Mouse (Mus musculus): ENCODE measurements around the gene Ern1. TPM values are rescaled to one million over a fixed set of nuclear protein-coding genes. Genes with fewer than 3 reads are reported as not detected.
"Not testable (repeated sequence)": the region's sequence is repeated elsewhere in the genome, so short reads cannot be mapped to it uniquely, and the experiment has no call there.

Gene Ern1
- total RNA-seq, 2 experiments from 2014 or later = 7.6 to 9.5 TPM

GRCm38 (mm10) chr11:106506211-106506610 lies 18.6 kb upstream of the Ern1 start:
- intact Hi-C loops (cut with DNase I) = no loop called here
- DNase-seq (ENCODE audit: extremely low spot score in 1 of 2, low spot score in 2 of 2) = no peak

- intact Hi-C loops (cut with DNase I) = loop anchor here (5.0 kb wide), 1 partner anchor 108 kb away; the partner anchor contains the start of gene Tex2
- no peak for DNase-seq (ENCODE audit: extremely low spot score in 1 of 2, low spot score in 2 of 2)
These were observed 16.5 kb upstream of the Ern1 start for GRCm38 (mm10) chr11:106504129-106504528.

- intact Hi-C loops (cut with DNase I) = loop anchor here (5.0 kb wide), 1 partner anchor 109 kb away; the partner anchor contains the start of gene Tex2
- DNase-seq (ENCODE audit: extremely low spot score in 1 of 2, low spot score in 2 of 2) = no peak
These were observed 15.7 kb upstream of the Ern1 start for GRCm38 (mm10) chr11:106503425-106503717.

GRCm38 (mm10) chr11:106502631-106503424 lies 15.2 kb upstream of the Ern1 start:
- no peak for DNase-seq (ENCODE audit: extremely low spot score in 1 of 2, low spot score in 2 of 2)
- intact Hi-C loops (cut with DNase I) = loop anchor here (5.0 kb wide), 1 partner anchor 109 kb away; the partner anchor contains the start of gene Tex2

GRCm38 (mm10) chr11:106502159-106502505 lies 14.5 kb upstream of the Ern1 start:
- DNase-seq (ENCODE audit: extremely low spot score in 1 of 2, low spot score in 2 of 2) = no peak
- intact Hi-C loops (cut with DNase I) = loop anchor here (5.0 kb wide), 1 partner anchor 110 kb away; the partner anchor contains the start of gene Tex2

- peak; percentile 49 to 73 for DNase-seq (ENCODE audit: extremely low spot score in 1 of 2, low spot score in 2 of 2)
- intact Hi-C loops (cut with DNase I) = loop anchor here (5.0 kb wide), 1 partner anchor 111 kb away; the partner anchor contains the start of gene Tex2
These were observed 13.9 kb upstream of the Ern1 start for GRCm38 (mm10) chr11:106501308-106502158.

GRCm38 (mm10) chr11:106500393-106501307 lies 13.0 kb upstream of the Ern1 start:
- intact Hi-C loops (cut with DNase I) = loop anchor here (5.0 kb wide), 1 partner anchor 112 kb away; the partner anchor contains the start of gene Tex2
- DNase-seq (ENCODE audit: extremely low spot score in 1 of 2, low spot score in 2 of 2) = peak; percentile 93 to 98

- intact Hi-C loops (cut with DNase I) = loop anchor here (10.0 kb wide), 1 partner anchor 246 kb away; no protein-coding TSS in a partner anchor
- no peak for DNase-seq (ENCODE audit: extremely low spot score in 1 of 2, low spot score in 2 of 2)
These were observed 11.2 kb upstream of the Ern1 start for GRCm38 (mm10) chr11:106498739-106499379.

- intact Hi-C loops (cut with DNase I) = loop anchor here (10.0 kb wide), 1 partner anchor 247 kb away; no protein-coding TSS in a partner anchor
- no peak for DNase-seq (ENCODE audit: extremely low spot score in 1 of 2, low spot score in 2 of 2)
These were observed 10.3 kb upstream of the Ern1 start for GRCm38 (mm10) chr11:106497926-106498325.

GRCm38 (mm10) chr11:106497009-106497408 lies 9.4 kb upstream of the Ern1 start:
- not testable (repeated sequence) for DNase-seq (ENCODE audit: extremely low spot score in 1 of 2, low spot score in 2 of 2)
- intact Hi-C loops (cut with DNase I) = loop anchor here (10.0 kb wide), 1 partner anchor 248 kb away; no protein-coding TSS in a partner anchor

GRCm38 (mm10) chr11:106492984-106493669 lies 5.5 kb upstream of the Ern1 start:
- intact Hi-C loops (cut with DNase I) = loop anchor here (1.0 to 10.0 kb wide), 2 partner anchors 75 to 252 kb away; no protein-coding TSS in a partner anchor
- no peak for DNase-seq (ENCODE audit: extremely low spot score in 1 of 2, low spot score in 2 of 2)

- DNase-seq (ENCODE audit: extremely low spot score in 1 of 2, low spot score in 2 of 2) = peak; percentile 52 to 56
- intact Hi-C loops (cut with DNase I) = loop anchor here (10.0 kb wide), 1 partner anchor 253 kb away; no protein-coding TSS in a partner anchor
These were observed 3.7 kb upstream of the Ern1 start for GRCm38 (mm10) chr11:106491393-106491792.

- not testable (repeated sequence) for DNase-seq (ENCODE audit: extremely low spot score in 1 of 2, low spot score in 2 of 2)
- intact Hi-C loops (cut with DNase I) = loop anchor here (10.0 kb wide), 1 partner anchor 254 kb away; no protein-coding TSS in a partner anchor
These were observed 2.9 kb upstream of the Ern1 start for GRCm38 (mm10) chr11:106490600-106490999.

- DNase-seq (ENCODE audit: extremely low spot score in 1 of 2, low spot score in 2 of 2) = no peak
- intact Hi-C loops (cut with DNase I) = loop anchor here (10.0 kb wide), 1 partner anchor 255 kb away; no protein-coding TSS in a partner anchor
These were observed 2.4 kb upstream of the Ern1 start for GRCm38 (mm10) chr11:106490057-106490456.

GRCm38 (mm10) chr11:106489036-106489693 lies 1.5 kb upstream of the Ern1 start:
- intact Hi-C loops (cut with DNase I) = loop anchor here (5.0 kb wide), 1 partner anchor 37 kb away; no protein-coding TSS in a partner anchor
- DNase-seq (ENCODE audit: extremely low spot score in 1 of 2, low spot score in 2 of 2) = no peak

GRCm38 (mm10) chr11:106488126-106488561 lies 492 bp upstream of the Ern1 start:
- DNase-seq (ENCODE audit: extremely low spot score in 1 of 2, low spot score in 2 of 2) = no peak
- intact Hi-C loops (cut with DNase I) = loop anchor here (5.0 kb wide), 1 partner anchor 36 kb away; no protein-coding TSS in a partner anchor

Measured in left cerebral cortex, postnatal 10 days (tissue).